Mouse (Mus musculus): ENCODE measurements around the gene Sesn3.
"Not testable (repeated sequence)": the region's sequence is repeated elsewhere in the genome, so short reads cannot be mapped to it uniquely, and the experiment has no call there.

Gene Sesn3

GRCm38 (mm10) chr9:14274986-14275720 is at the start of gene Sesn3:
Gene Sesn3, plus strand, starts transcription at chr9:14275067.
- DNase-seq (ENCODE audit: low spot score in 2 of 2): peak; percentile 61 to 73

- not testable (repeated sequence) for DNase-seq (ENCODE audit: low spot score in 2 of 2)
These were observed 47.8 kb upstream of the Sesn3 start for GRCm38 (mm10) chr9:14227086-14227485.

- no peak for DNase-seq (ENCODE audit: low spot score in 2 of 2)
These were observed 41.0 kb upstream of the Sesn3 start for GRCm38 (mm10) chr9:14233702-14234373.

- no peak for DNase-seq (ENCODE audit: low spot score in 2 of 2)
These were observed 39.6 kb upstream of the Sesn3 start for GRCm38 (mm10) chr9:14235286-14235685.

- not testable (repeated sequence) for DNase-seq (ENCODE audit: low spot score in 2 of 2)
These were observed 33.9 kb upstream of the Sesn3 start for GRCm38 (mm10) chr9:14241003-14241402.

GRCm38 (mm10) chr9:14242308-14242707 is 32.6 kb upstream of the Sesn3 start:
- DNase-seq (ENCODE audit: low spot score in 2 of 2): no peak

GRCm38 (mm10) chr9:14244528-14244927 is 30.3 kb upstream of the Sesn3 start:
- DNase-seq (ENCODE audit: low spot score in 2 of 2): no peak

- DNase-seq (ENCODE audit: low spot score in 2 of 2): no peak
These were observed 29.8 kb upstream of the Sesn3 start for GRCm38 (mm10) chr9:14245013-14245586.

GRCm38 (mm10) chr9:14246016-14246799 is 28.7 kb upstream of the Sesn3 start:
- no peak for DNase-seq (ENCODE audit: low spot score in 2 of 2)

- DNase-seq (ENCODE audit: low spot score in 2 of 2): no peak
These were observed 27.2 kb upstream of the Sesn3 start for GRCm38 (mm10) chr9:14247480-14248208.

GRCm38 (mm10) chr9:14248209-14248596 is 26.7 kb upstream of the Sesn3 start:
- no peak for DNase-seq (ENCODE audit: low spot score in 2 of 2)

GRCm38 (mm10) chr9:14261150-14261549 is 13.7 kb upstream of the Sesn3 start:
- DNase-seq (ENCODE audit: low spot score in 2 of 2): no peak

- no peak for DNase-seq (ENCODE audit: low spot score in 2 of 2)
These were observed 12.3 kb upstream of the Sesn3 start for GRCm38 (mm10) chr9:14262568-14262972.

- no peak for DNase-seq (ENCODE audit: low spot score in 2 of 2)
These were observed 8.4 kb upstream of the Sesn3 start for GRCm38 (mm10) chr9:14266470-14266869.

- DNase-seq (ENCODE audit: low spot score in 2 of 2): no peak
These were observed 6.3 kb upstream of the Sesn3 start for GRCm38 (mm10) chr9:14268578-14268977.

GRCm38 (mm10) chr9:14272921-14273320 is 1.9 kb upstream of the Sesn3 start:
- no peak for DNase-seq (ENCODE audit: low spot score in 2 of 2)

- DNase-seq (ENCODE audit: low spot score in 2 of 2): no peak
These were observed 281 bp upstream of the Sesn3 start for GRCm38 (mm10) chr9:14274586-14274985.

- DNase-seq (ENCODE audit: low spot score in 2 of 2): peak; percentile 99
These were observed 1.1 kb downstream of the Sesn3 start for GRCm38 (mm10) chr9:14275792-14276480.

- DNase-seq (ENCODE audit: low spot score in 2 of 2): peak; percentile 22 to 30
These were observed 1.8 kb downstream of the Sesn3 start for GRCm38 (mm10) chr9:14276481-14277287.
